Mouse (Mus musculus) duodenum, adult 2 months (tissue): Measurements from ENCODE around the gene Aaas. TPM values are rescaled to one million over a fixed set of nuclear protein-coding genes. Genes with fewer than 3 reads are reported as not detected.

ENCODE experiments used
- polyA plus RNA-seq: library from polyadenylated mRNA; depleted of rRNA; stranded (reverse); fragments of >200 nt; gene quantifications from 2 replicates; pipeline ENCODE4 v1.2.3, GENCODE M21; 2012; ENCODE audit warnings: low replicate concordance; rRNA removed

The Aaas gene
- 20.3 and 39.5 TPM in 2 replicates for polyA plus RNA-seq

GRCm38 (mm10) chr15:102350138-102350941 lies at the start of gene Aaas:
Gene Aaas, minus strand, starts transcription at chr15:102350771.

GRCm38 (mm10) chr15:102366733-102367344 lies 16.3 kb upstream of the Aaas start, which contains the start of gene Sp7:
Gene Sp7, minus strand, starts transcription at chr15:102367182.

GRCm38 (mm10) chr15:102331610-102332015 lies 19.0 kb downstream of the Aaas start, which contains the start of gene Myg1:
Gene Myg1, plus strand, starts transcription at chr15:102331709.

GRCm38 (mm10) chr15:102326022-102326576 lies 24.5 kb downstream of the Aaas start, which contains the start of gene Pfdn5:
Gene Pfdn5, plus strand, starts transcription at chr15:102326116.

GRCm38 (mm10) chr15:102295633-102296367 lies 54.8 kb downstream of the Aaas start, which contains the start of gene Espl1:
Gene Espl1, plus strand, starts transcription at chr15:102296266.

Other genes with a start within 250 kb of the Aaas start
- 36.1 and 58.3 TPM in 2 replicates for gene Spryd3, start 214.5 kb downstream of the Aaas start, polyA plus RNA-seq
- 11.4 and 27.2 TPM in 2 replicates for gene Igfbp6, start 206.4 kb downstream of the Aaas start, polyA plus RNA-seq
- 114 and 404 TPM in 2 replicates for gene Soat2, start 200.2 kb downstream of the Aaas start, polyA plus RNA-seq
- 8.6 and 9.6 TPM in 2 replicates for gene Zfp740, start 147.5 kb downstream of the Aaas start, polyA plus RNA-seq
- gene Csad, start 146.0 kb downstream of the Aaas start, polyA plus RNA-seq = 19.8 and 23.1 TPM in 2 replicates
- gene Itgb7, start 118.8 kb downstream of the Aaas start, polyA plus RNA-seq = 8.1 and 17.3 TPM in 2 replicates
- gene Rarg, start 93.3 kb downstream of the Aaas start, polyA plus RNA-seq = 7.6 and 8.4 TPM in 2 replicates
- not detected in 2 replicates for gene Gm9918, start 80.2 kb downstream of the Aaas start, polyA plus RNA-seq
- 49.0 and 75.9 TPM in 2 replicates for gene Mfsd5, start 71.3 kb downstream of the Aaas start, polyA plus RNA-seq
- 4.2 and 6.3 TPM in 2 replicates for gene Espl1, start 54.5 kb downstream of the Aaas start, polyA plus RNA-seq
- 14.1 and 21.6 TPM in 2 replicates for gene Pfdn5, start 24.7 kb downstream of the Aaas start, polyA plus RNA-seq
- gene Myg1, start 19.1 kb downstream of the Aaas start, polyA plus RNA-seq = 29.2 and 36.6 TPM in 2 replicates
- gene Sp7, start 16.4 kb upstream of the Aaas start, polyA plus RNA-seq = 0.07 TPM in 1 of 2 replicates, not detected in the other
- 4.9 and 7.0 TPM in 2 replicates for gene Sp1, start 55.4 kb upstream of the Aaas start, polyA plus RNA-seq
- gene Amhr2, start 94.6 kb upstream of the Aaas start, polyA plus RNA-seq = 0.90 and 5.0 TPM in 2 replicates
- gene Prr13, start 108.3 kb upstream of the Aaas start, polyA plus RNA-seq = 686 and 903 TPM in 2 replicates
- 331 and 369 TPM in 2 replicates for gene Pcbp2, start 119.8 kb upstream of the Aaas start, polyA plus RNA-seq
- gene Gm10337, start 153.0 kb upstream of the Aaas start, polyA plus RNA-seq = not detected in 2 replicates
- 0.88 and 2.6 TPM in 2 replicates for gene Map3k12, start 166.3 kb upstream of the Aaas start, polyA plus RNA-seq
- gene Tarbp2, start 167.4 kb upstream of the Aaas start, polyA plus RNA-seq = 91.8 and 94.8 TPM in 2 replicates
- gene Npff, start 174.2 kb upstream of the Aaas start, polyA plus RNA-seq = 2.9 and 3.2 TPM in 2 replicates